14 mouse cellular contexts compared by ENCODE assay signal in the genomic region with DNA sequence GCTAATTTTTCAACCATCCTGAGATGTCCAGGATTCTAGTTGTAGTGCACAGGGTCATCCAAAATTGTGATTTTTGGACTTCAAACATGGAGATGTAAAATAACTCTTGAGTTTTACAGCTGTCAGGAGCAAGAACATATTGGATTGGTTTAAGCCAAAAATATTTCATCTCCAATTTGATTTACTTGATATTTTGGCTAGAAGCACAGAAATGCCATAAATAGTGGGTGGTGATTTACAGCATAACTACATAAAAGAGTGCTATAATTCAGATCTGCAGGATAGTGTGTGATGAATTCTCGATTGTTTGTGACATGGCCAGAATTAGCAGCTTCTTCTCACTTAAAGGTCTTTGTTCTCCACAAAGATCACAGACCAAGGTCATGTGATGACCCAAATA.
"Had no signal": no experiment of that assay in that cellular context is flagged by ENCODE, and none has a peak within 500 bp of the region (broad histone marks: within the 10 kb centered on the region; RNA-seq: fewer than 3 reads in every experiment).

No protein-coding gene starts in this region.

- DNase-seq: kidney, adult 18-20 months; kidney, adult 9 months; kidney, postnatal 10 days; kidney, postnatal 4 days; left cerebral cortex, postnatal 4 days; liver, postnatal 0 days; lung, embryonic 14.5 days; lung, postnatal 36 days; spleen, adult 18-20 months; thymus, adult 18-20 months; thymus, postnatal 36 days had no signal

- ATAC-seq: liver, postnatal 0 days; lung, postnatal 0 days; midbrain, embryonic 13.5 days; midbrain, embryonic 16.5 days had no signal
